Mouse (Mus musculus) frontal cortex, postnatal 10 days (tissue): ENCODE data around the gene Trmo.
A peak's percentile ranks its signal among the peaks of the same experiment; 100 is the strongest.

Experiments used
- DNase-seq, 2 experiments: peaks; one replicate each; pipeline ENCODE4 v3.0.0; 2022; ENCODE audit warnings: low spot score in 2 of 2, mixed read lengths in 1 of 2

The Trmo gene

DNA sequence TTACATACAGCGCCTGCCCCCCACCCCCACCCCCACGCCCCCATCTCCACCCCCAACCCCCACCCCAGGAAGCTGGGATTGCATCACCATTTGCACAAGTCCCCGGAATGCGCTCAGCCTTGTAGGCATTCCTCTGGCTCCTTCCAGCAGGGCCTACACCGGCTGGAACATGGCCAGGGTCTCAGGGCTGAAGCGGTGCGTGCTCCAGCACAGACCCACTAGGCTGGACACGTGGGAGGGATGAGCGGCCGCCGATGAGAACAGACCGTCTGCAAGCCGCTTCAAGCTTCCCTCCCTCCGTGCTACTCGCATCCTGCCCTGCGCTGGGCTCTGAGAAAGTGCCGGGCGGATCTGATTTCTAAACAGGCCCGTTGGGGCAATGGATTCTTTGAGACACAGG lies 18.2 kb downstream of the Trmo start:
- DNase-seq: peak in 1 of 2 experiments; percentile 33

DNA sequence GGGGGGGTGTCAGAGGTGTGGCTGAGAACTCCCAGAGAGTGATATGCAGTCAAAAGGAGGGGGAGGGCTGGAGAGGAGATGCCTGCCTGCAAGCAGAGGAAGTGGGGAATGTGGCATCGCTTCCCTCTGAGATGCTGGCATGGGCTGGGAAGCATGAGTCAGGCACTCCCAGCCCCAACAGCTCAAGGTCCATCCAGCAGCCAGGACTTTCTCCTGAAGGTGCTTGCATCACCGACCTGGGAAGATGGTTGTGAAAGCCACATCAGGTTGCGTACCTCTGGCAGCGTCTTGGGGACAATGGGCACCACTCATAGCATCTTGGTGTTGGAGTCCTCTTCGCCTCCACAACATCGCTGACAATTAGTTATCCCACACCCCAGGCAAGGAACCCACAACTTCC lies 18.8 kb downstream of the Trmo start:
- no peak for DNase-seq

DNA sequence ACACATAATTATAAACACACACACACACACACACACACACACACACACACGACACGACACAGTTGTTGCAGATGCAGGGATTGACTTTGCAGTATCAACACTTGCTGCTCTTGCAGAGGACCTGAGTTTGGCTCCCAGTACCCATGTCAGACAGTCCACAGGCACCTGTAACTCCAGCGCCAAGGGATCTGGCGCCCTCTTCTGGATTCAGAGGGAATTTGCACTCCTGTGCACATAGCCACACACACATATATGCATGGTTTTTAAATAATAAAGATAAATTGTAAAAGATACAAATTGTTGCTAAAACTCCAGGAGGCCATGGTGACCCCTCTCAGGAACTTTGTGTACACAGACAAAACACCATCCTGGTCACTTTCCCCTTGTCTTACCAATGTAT lies 20.2 kb downstream of the Trmo start:
- no peak for DNase-seq

DNA sequence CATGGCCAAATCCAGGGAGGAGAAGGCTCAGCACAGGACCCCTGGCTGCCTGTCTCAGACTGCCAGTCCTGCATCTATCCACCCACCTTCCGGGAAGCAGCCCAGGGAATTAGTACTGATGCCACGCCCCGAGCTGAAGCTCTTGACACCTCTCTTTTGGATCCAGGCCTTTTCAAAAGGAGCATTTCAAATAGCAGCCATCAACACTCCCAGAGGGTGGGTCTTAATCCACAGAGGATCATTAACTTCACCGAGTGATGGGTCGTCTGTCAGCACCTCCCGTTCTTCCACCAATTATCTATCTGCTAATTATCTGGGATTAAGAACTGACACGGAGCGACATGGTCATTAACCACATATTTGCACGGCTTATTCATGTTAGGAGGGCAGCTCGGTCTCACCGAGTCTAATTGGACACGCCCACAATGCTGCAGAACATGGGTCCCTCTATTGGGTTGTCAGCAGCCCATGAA lies 21.7 kb downstream of the Trmo start:
- DNase-seq: no peak

DNA sequence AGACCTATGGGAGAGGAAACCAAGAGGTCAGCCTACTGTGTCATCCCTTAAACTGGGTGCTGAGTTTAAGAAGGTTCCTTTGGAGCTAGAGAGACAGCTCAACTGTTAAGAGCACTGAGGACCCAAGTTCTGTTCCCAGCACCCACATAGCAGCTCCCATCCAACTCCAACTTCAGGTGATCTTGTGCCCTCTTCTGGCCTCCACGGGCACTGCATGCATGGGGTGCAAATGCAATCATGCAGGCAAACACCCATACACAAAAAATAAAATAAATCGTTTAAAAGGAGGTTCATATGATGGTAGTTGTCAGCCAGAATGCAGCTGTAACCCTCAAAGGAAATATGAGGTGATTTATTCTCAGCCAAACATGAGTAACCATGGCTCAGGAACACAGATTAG lies 24.9 kb downstream of the Trmo start:
- DNase-seq: no peak

DNA sequence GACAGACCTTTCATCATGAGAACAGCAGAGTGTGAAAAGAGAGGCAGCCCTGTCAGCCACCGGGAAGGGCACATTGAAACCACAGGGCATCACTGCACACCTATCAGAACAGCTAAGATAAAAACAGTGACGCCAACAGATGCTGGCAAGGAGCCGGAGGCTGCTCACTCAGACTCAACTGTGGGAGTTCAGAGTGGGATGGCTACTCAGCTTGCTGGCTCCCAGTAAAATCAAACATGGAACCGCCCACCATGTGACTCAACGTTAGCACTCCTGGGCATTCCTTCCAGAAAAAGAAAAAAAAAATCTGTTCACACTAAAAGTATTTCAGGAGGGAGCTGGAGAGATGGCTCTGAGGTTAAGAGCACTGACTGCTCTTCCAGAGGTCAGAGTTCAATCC lies 28.0 kb downstream of the Trmo start:
- no peak for DNase-seq

DNA sequence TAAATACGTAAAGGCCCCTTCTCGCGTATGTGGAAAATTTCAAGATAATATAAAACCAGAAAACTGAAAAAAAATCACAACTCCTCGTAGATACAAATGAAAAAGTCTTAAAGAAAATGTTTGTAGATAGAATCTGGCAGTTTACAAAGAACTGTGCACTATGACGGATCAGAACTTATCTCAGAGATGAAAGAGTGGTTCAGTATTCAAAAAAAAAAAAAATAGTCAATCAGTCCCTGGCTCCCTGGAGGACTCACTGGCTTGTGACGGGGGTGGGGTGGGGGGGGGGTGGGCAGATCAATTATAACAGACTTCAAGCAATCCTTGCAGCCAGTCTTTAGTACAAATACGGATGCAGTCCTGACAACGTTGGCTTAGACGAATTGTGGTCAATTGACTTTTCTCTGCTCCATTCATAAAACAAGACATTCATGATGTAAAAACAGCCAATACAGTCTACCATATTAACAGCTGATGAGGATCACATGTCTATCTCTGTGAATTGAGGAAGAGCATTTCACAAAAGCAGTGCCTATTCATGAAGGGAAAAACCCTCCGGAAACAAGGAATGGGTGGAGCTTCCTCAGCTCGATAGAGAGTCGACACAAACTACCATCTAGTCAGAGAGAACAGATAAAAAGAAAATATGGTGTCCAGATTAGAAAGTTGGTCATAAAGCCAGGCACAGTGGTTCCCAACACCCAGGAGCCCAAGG lies 29.5 kb downstream of the Trmo start:
- DNase-seq: no peak

DNA sequence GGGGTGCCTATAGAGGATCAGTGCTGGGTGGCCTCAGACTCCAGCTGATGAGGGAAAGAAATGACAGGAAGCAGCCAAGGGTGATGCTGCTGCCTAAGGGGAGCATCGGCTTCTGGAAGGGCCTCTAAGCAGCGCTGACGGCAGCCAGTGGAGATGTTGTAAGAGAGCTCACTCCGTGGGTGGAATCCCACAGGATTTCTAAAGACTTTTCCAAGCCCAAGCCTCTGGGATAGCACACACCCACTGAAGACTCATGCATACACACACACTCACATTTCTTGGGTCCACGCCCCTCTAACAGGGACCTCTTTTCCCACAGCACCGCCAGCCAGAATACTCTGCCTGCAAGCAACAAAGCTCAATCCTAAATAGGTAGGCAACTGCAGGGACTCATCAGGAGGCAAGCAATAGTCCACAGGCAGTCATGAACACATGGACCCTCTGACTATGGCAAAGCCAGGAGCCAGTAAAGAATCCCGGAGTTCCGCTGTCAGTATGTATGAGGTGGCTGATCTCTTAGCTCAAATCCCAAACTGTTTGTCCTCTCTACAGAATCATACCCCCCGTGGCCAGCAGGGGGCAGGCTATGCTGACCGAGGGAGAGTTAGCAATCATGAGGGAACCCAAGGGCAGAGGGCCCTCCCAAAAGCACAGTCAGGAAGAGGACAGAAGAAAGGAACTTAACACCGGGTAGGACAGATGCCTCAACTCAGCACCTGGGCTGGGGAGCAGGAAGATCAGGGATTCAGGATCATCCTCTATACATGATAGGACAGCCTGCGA lies 32.7 kb downstream of the Trmo start:
- DNase-seq: no peak

DNA sequence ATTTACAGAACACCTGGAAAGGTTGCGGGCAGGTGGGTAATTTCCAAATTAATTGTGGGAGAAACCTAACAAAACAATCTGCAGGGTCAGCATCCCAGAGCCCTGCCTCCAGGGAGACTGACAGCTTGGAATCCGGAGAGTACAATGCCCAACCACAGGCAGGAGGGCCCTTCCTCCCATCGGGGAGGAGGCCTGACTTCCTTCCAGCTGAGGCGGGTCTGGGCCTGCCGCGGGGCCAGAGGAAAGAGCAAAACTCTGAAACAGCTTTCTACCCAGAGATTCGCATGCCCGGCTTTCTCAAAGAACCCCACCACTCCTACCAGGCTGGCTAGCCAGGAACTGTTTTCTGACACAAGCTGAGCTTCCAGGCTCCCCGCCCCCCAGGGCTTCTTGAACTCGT lies 36.2 kb downstream of the Trmo start:
- DNase-seq: no peak

DNA sequence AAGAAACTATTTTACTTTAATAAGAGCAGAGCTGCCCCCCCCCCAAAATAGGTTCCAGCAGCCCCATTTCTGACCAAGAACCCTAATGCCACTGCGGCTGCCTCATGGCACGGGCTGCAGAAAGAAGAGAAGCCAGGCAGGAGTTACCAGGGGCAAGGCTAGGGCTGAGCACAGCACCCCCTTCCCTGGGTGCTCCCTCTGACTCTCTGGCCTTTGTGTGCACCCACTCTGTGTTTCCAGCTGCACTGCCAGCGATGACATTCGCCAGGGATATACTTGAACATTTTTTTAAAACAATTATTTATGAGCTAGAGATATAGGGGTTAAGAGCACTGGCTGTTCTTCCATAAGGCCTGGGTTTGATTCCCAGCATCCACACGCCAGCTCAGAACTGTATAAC lies 39.7 kb downstream of the Trmo start:
- no peak for DNase-seq

DNA sequence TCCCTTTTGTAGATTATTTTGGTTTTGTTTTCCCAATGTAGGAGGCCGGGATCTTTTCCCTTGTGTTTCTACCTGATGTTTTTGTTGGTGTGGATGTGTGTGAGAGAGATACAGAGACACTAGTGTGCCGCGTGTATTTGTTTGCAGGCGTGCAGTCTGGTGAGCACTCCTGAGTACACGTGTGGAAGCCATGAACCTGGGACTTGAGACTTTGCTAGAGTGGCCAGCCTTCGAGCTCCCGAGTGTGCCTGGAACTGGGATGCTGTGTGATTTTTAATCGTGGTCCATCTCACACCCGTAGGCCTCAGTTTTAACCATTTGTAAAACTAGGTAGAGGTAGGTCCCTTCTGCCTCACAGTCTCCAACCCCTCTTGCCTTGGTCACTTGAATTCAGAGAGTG lies 40.3 kb downstream of the Trmo start:
- no peak for DNase-seq

DNA sequence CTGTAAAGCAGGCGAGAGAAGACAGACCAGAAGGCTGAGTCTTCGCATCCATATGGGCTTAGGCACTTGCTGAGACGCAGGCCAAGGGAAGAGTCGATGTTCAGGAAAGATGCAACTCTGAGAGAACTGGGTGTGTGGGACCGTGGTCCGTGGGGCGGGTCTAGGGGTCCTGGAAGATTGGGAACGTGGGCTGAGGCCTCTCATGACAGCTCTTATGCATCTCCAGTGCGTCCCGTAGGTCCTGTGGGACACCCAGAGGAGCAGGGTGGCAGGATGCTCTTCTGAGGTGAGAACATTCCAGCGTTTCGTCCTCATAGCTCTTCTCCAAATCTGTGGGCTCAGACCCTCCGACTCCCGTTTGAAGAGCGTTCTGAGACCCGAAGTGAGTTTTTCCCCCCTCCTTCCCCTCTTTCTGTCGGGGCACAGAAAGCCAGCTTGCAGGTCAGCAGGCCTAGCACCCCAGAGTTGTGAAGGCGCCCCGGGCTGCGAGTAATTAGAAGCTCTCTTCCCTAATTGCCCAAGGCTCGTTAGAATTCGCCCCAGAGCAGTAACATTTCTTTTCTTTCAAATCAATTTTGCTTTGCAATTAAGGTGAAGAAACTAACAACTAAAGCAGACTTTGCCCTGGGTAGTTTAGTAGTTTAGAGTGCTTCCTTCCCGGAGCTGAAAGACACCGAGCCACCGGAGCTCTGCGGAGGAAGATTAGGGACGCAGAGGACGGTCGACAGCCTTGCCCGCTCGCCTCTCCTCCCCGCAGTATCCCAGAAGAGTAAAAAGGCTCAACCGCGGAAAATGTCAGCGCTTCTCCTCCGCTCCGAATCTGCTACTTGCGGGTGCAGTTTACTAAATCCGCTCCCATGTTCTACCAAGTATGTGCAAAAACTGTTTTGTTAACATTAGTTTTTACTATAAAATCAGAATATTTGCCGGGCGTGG lies 41.4 kb downstream of the Trmo start:
- no peak for DNase-seq

DNA sequence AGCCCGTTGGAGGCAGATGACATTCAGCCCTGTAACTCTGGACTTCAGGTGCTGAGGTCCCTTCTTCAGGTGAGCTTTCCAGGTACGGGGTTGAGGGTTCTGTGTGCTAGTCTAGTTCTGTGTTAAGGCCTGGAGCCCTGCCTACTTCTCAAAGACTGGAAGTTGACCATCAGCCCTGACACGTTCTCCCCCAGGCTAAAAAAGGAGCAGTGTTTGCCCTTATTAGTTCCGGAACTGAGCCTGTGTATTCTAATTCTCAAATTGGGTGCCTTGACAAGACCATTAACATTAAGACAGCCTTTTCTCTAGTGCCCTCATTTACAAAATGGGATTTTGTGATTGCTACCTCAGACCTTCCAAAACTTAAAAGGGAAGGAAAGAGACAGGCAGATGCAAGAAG lies 42.1 kb downstream of the Trmo start:
- no peak for DNase-seq

DNA sequence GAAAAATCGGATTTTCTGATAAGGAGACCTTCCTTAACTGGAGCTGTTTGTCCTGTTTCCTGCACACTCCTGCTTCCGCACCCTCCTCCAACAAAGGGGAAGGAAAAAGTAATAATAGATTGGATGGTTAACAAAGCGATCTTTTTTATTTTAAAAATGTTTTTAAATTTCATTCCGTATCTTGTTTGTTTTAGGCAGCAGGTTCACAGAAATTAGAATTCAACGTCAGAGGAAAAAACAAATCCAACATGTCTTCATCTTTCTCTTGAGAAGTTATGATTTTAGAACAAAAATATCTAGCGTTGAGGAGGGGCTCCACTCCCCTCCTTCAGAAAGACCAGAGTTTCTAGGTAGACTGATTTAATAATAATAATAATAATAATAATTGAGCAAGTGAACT lies 43.0 kb downstream of the Trmo start:
- DNase-seq: no peak

DNA sequence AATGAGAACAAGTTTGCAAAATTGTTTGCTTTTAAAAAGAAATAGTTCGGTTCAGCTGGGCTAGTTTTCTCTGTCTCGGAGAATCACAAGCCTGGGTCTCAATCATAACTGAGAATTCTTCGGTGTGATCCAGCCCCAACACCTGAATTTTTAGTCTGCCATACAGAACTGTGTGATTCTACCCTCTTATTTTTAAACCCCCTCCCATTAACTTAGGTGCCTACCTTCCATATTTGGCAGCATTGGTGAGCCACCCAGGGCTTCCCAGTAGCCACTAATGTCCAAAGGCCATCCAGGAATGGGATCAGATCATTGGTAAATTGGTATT lies 43.5 kb downstream of the Trmo start:
- DNase-seq: no peak

DNA sequence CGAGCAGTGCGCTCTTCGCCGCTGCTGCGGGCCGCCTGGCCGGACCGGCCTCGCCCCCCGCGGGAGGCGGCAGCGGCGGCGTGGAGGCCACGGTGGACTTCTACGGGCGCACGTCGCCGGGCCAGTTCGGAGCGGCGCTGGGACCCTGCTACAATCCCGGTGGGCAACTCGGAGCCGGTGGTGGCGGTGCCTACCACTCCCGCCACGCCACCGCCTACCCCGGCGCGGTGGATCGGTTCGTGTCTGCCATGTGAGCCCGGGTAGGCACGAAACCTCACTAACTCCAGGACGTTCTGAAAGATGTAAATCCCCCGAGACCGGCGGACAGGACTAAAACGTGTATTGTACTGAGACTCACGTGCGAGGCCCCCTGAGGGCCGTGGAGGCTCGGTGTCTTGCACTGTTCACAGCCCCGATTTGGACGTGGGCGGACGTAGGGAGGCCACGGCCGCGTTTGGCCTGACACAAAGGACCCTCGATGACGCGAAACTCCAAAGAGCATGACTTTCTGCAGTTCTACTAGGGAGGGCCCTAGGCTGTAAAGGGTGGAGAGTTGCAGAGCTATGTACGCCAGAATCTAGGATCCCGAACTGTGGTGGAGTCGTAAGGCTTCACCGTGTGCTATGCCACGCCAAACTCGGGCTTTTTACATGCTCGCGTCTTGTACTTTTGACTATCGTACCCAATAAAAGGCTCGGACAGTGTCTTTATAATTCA lies 44.0 kb downstream of the Trmo start:
- no peak for DNase-seq

DNA sequence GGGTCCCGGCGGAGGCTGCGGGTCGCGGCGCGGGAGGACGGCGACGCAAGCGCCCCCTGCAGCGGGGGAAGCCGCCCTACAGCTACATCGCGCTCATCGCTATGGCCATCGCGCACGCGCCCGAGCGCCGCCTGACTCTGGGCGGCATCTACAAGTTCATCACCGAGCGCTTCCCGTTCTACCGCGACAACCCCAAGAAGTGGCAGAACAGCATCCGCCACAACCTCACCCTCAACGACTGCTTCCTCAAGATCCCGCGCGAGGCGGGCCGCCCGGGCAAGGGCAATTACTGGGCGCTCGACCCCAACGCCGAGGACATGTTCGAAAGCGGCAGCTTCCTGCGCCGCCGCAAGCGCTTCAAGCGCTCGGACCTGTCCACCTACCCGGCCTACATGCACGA lies 44.9 kb downstream of the Trmo start:
- no peak for DNase-seq

DNA sequence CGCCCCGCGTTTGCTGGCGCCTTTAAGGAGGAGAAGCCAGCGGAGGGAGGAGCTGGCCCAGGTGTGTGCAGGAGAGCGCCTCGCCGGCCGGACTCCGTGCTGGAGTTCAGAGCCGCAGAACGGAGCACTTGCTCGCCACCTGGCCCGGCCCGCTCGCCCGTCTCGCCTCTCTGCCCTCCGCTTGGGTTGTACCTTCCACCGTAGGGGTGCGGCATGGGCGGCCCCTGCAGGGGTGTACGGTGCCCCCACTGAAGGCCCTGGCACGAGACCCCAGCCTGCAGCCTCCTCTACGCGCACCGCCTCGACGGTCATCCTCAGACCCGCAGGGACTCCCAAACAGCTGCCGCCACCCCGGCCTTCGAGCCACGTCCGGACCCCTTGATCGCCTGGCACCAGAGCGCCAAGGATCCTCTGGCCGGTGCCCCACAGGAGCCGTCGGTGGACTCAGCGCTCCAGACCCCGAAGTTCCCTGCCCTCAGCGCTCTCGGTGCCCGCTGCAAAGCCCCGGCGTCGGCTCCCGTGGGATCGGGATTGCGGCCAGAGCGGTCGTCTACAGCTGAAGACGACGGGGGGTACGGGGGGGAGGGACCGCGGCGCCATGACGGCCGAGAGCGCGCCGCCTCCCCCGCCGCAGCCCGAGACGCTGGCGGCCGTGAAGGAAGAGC lies 45.5 kb downstream of the Trmo start, which contains the start of gene Foxe1:
TSS of gene Foxe1 (plus strand) at position 14 of the 665 bp plus-strand sequence.
- no peak for DNase-seq

DNA sequence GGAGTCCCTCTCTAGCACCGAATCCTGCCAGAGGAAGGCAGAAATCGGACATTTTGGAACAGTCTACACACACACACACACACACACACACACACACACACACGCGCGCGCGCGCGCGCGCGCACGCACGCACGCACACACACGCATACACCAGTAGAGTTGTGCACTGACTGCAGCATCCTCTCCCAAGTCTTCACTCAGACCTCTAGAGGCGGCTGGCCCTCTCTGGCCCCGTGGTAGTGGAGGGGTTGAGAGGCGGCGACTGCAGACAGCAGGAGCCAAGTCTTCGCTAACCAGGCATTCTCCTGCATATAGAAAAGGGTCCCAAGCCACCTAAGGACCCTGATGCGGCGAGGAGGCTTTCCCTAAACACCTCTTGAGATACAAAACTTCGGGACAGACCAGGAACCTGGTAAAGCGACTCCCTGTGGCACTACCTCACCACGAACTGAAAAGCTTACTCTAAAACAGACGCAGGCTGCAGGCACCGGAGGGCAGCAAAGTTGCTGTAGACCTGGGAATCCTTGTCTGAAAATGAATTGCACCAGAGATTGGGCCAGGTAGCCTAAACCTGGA lies 46.4 kb downstream of the Trmo start:
- no peak for DNase-seq

DNA sequence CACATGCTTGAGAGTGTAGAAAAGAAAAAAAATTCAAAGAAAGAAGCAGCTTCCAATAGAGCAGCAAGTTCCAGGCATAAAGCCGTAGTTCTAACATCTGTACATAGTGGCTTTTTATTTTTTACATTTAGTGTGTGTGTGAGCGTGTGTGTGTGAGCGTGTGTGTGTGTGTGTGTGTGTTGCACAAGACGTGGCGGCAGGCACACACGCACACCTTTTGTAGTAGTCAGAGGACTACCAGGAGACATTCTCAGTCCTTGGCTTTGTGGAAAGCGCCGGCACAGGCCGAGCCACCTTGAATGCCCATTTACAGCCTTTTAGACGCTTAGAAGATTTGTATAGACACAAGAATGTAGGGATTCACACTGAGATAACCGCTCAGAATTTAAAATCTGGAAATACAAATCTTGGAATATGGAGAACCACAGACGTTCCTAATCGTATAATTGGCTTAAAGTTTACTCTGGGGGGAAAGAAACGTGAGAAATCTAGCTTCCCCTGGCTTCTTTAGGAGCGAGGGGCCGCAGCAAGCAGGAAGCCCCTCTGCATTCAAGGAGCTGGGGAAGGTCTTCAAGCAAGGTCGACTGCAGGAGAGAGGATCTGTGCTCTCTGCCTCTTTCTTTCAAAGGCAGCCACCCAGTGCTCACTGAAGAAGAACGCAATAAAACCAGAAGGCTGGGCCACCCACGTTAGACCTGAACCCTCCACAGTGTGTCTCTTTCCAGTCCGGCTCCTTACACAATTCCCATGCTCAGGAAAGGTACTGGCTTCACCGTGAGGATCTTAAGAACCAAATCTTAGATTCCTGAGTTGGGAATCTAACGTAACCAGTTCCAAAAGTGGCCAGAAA lies 47.2 kb downstream of the Trmo start:
- DNase-seq: no peak
